Mouse (Mus musculus) layer of hippocampus, adult 8-10 months (tissue): Measurements from ENCODE around the gene Arap1. TPM values are rescaled to one million over a fixed set of nuclear protein-coding genes. Genes with fewer than 3 reads are reported as not detected.

Experiments used
- DNase-seq, 2 experiments: peaks; one replicate each; pipeline ENCODE4 v3.0.0; 2022; ENCODE audit warnings: low spot score in 2 of 2
- total RNA-seq, 4 experiments: library from RNA; stranded (reverse); gene quantifications; 2 replicates each; pipeline ENCODE4 v1.2.4; 2022

Arap1 gene
- total RNA-seq, 4 experiments from 2014 or later = 18.0 to 32.8 (median 26.4) TPM

DNA sequence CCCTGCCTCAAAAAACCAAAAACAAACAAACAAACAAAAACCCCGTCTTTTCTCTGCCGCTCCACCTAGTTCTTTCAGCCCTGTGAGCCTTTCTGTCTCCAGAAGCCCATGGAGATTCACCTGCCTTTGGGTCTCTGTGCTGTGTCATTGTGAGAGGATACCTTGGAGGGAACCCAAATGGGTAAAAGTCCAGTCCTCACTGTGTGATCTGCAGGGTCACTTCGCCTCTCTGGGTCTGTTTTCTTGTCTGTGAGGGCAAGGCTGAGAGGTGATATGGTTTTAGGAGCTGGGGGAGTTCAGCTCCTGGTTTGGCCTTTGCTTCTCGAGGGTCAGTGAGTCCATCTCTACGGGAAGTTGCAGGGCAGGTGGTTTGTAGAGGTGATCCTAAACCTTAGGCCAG lies 21.9 kb upstream of the Arap1 start:
- DNase-seq = no peak

GRCm38 (mm10) chr7:101327263-101327662 lies 20.6 kb upstream of the Arap1 start:
- no peak for DNase-seq

DNA sequence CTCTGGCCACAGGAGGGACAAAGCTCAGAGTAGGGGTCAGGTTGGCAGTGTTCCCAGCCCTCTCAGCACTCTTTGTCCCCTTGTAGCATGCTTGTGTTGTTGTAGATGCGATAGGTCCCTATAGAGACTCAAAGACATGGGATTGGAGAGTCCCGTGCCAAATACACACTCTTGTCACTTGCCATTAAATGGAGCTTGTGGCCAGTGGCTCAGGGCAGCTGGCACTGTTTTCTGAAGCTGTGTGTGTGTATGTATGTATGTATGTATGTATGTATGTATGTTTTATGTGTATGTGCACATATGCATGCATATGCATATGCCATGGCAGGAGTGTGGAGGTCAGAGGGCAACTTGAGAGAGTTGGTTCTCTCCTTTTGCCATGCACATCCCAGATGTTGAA lies 20.1 kb upstream of the Arap1 start:
- DNase-seq = no peak

GRCm38 (mm10) chr7:101328621-101329158 lies 19.2 kb upstream of the Arap1 start:
- peak; percentile 68 to 69 for DNase-seq

DNA sequence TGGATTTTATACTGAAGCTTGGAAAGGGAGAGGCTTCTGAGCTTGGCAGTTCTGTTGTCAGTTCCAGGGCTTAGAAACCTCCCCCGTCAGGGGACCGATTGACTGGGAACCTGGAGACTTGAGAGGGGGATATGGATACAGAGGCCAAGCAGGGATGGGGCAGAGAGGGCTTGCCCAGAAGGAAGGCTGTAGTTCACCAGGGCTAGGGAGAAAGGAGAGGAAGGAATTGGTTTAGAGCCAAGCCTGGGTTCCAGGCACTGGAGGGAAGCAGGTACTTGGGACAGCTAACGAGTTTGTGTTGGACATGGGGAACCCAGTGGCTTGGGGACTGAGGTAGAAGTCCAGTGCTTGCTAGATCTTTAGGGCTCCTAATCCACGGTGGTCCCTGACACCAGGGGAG lies 18.3 kb upstream of the Arap1 start:
- DNase-seq = no peak

DNA sequence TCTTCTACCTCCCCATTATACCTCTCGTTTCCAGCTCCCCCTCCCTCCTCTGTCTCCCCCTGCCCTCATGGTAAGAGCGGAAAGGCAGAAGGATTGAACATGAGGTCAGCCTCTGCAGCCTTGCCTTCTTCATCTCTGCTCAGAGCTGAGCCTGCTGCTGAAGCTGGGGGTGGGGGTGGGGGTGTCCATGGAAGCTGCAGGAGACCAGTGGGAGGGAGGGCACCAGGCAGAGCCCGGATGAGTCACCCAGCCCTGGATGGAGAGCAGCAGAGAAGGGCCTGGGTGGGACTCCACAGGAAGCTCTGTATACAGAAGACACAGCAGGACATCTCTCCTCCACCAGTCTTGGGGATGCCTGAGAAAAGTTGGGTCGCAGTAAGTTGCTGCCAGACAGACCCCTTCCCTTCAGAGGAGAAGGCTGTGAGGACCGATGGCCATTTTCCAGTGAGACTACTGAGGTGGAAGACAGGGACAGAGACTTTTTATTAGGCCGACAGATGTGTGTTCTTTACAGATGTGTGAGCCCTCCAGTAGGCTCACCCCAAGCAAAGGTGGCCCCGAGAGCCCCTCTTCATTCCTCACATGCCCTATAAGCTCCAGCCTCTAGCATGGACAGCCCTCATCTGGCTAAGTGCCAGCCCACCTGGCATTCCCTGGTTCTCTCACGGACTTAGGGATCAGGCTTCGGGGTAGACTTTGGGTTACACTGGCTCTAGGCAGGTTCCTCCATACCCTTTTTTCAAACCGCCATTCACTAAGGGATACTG lies 17.6 kb upstream of the Arap1 start:
- no peak for DNase-seq

DNA sequence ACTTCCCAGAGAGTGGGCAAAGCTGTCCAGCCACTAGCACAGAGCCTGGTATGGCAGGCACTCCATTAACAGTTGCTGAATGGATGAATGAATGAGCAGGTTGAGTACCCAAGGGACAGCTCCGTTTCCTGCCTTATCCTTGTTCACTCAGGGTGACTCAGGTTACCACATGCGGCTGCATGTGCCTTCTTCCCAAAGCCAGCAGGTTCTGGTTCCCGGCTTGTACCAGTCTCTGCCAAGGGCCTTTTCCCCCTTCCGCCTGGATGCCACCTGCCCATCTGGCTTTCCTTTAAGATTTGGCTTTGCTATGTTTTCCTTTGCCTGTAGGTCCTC lies 17.1 kb upstream of the Arap1 start:
- DNase-seq = no peak

DNA sequence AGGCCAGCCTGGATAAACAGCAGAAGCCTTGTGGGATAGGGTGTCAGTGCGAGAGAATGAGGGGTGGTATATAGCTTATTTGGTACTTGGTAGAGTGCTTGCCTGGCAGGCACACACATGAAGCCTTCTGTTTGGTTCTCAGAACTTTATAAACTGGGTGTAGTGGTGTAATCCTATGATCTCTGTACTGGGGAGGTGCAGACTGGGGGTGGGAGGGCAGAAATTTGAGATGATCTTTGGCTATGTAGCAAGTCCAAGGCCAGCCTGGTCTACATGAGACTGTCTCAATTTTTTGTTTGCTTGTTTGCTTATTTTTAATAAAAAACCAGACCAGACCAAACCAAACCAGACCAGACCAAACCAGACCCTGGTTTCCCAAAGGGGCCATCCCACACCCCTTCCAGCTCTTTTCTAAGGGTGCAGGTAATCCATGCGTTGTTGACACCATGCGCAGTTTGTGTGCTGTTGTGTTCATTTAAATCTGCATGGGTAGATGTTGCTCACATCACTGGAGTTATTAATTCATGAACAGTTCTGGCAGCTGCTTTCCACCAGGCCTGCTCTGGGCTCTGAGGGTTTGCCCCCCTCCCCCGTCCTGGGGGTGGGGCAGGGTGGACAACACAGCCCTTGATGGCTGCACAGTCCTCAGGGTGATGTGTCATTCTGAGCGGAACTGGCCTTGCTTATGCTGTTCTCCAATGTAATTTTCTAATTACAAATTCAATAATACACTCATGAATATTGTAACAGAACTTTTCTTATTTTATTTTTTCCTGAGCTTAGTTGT lies 15.6 kb upstream of the Arap1 start:
- DNase-seq = no peak

GRCm38 (mm10) chr7:101335228-101335627 lies 12.6 kb upstream of the Arap1 start:
- DNase-seq = no peak

- no peak for DNase-seq
These were observed 11.2 kb upstream of the Arap1 start for GRCm38 (mm10) chr7:101336686-101337085.

- no peak for DNase-seq
These were observed 10.5 kb upstream of the Arap1 start for GRCm38 (mm10) chr7:101337401-101337800.

GRCm38 (mm10) chr7:101341405-101341804 lies 6.5 kb upstream of the Arap1 start:
- no peak for DNase-seq

GRCm38 (mm10) chr7:101343135-101343534 lies 4.7 kb upstream of the Arap1 start:
- DNase-seq = no peak

DNA sequence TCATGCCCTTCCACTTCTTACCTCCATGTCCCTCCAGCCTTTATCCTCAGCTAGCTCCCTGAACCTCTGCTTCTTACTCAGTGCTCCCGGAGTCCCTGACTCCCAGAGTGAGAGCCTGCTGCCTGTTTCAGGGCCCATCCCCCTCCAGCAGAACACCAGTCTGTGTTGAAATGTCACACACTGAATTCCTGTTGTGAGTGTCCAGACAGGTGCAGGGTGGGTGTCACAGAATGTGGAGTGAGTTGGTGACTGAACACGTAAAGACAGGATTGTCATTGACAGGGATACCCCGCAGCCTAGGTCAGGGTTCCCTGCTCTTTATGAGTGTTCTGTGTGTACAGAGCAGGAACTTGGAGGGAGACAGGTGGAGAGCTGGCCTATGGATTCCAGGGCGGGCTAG lies 3.0 kb upstream of the Arap1 start:
- no peak for DNase-seq

GRCm38 (mm10) chr7:101346991-101347390 lies 876 bp upstream of the Arap1 start:
- no peak for DNase-seq

DNA sequence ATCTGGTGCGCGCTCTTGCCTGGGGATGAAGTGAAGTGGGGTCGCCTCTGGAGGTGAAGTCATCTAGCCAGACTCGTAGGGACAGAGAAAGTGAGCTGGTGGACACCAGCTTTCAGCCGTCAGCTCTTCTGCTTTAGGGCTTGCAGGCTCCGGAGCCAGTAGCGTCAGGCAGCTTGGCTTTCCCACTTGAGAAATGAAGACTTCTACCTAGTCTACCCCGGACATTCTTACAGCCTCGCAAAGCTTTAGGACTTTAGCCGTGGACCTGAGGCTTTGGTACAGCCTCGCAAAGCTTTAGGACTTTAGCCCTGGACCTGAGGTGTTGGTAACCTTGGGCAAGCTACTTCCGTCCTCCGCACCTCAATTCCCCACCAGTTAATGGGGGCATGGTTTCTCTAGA lies 445 bp downstream of the Arap1 start:
- DNase-seq = no peak

GRCm38 (mm10) chr7:101349861-101350260 lies 2.0 kb downstream of the Arap1 start:
- peak; percentile 60 to 72 for DNase-seq

DNA sequence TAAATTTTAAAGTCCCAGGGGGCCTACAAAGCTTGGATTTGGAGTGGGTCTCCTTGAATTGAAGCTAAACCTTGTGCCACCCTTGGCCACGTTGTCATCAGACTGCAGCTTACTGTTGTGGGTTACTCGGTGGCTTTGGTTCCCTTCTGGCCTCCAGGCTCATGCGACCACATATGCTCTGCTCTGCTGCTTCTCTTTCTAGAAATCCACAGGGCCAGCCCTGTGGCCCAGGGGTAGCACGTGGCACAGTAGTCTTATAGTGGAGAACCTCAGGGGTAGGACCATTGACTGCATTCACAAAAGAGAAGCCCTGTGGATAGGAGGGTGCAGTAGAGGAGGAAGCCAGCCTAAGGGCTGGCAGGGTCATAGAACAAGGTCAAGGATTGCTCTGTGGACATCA lies 4.5 kb downstream of the Arap1 start:
- DNase-seq = no peak

- no peak for DNase-seq
These were observed 6.6 kb downstream of the Arap1 start for GRCm38 (mm10) chr7:101354423-101354822.

- DNase-seq = no peak
These were observed 7.8 kb downstream of the Arap1 start for GRCm38 (mm10) chr7:101355551-101356100.

- DNase-seq = no peak
These were observed 9.0 kb downstream of the Arap1 start for GRCm38 (mm10) chr7:101356868-101357267.

- no peak for DNase-seq
These were observed 12.5 kb downstream of the Arap1 start for GRCm38 (mm10) chr7:101360406-101360805.
